Mouse (Mus musculus) adrenal gland, adult (tissue): ENCODE measurements around the gene Gpr141.
"Not testable (repeated sequence)": the region's sequence is repeated elsewhere in the genome, so short reads cannot be mapped to it uniquely, and the experiment has no call there.

Experiments
- DNase-seq, 2 experiments: peaks; one replicate each; pipeline ENCODE4 v3.0.0; 2022 to 2023; ENCODE audit warnings: low spot score in 1 of 2; ENCODE audit not compliant: inconsistent age in 2 of 2

Gpr141 gene

DNA sequence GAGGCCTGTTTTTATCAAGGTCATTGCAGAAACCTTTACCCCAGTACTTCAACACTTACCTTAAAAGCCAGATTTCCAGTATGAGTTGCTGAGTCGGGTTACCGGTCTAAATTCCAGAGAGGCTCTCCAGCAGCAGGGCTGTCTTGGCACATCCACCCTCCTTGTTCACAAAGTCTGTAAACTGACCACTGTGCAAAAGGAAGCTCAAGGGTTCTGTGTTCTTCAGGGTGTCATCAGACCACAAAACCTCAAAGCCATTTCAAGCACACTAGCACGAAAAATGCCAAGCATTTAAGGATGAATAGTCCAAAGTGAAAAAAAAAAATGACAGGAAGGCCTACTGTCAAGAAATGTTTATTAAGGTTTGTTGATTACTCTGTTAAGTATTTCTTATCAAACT lies at the start of gene Gpr141:
Gene Gpr141, minus strand, starts transcription at position 187 of the 400 bp plus-strand sequence.
- no peak for DNase-seq

GRCm38 (mm10) chr13:19864241-19864640 lies 40.2 kb upstream of the Gpr141 start:
- no peak for DNase-seq

GRCm38 (mm10) chr13:19854629-19855333 lies 30.7 kb upstream of the Gpr141 start:
- DNase-seq, result peak in 1 of 2 experiments; percentile 25

- no peak for DNase-seq
Observed at GRCm38 (mm10) chr13:19854049-19854448, 30.0 kb upstream of the Gpr141 start.

DNA sequence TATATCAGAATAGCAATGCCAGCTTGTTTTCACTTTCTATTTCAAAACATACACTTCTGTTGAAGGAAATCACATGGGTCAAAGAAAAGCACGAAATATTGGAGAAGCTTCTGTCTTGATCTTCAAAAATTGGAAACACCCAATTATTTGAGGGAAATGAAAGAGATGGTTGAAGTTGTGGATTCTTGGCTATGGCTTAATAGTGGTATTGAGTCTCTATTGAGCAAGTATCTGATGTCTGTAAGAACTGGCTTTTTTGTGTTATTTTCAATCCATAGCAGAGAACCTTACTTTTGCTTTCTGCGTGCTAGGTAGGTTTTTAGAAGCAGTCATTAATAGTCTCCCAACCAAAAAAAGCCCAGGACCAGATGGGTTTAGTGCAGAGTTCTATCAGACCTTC lies 19.4 kb upstream of the Gpr141 start:
- DNase-seq, result no peak

DNA sequence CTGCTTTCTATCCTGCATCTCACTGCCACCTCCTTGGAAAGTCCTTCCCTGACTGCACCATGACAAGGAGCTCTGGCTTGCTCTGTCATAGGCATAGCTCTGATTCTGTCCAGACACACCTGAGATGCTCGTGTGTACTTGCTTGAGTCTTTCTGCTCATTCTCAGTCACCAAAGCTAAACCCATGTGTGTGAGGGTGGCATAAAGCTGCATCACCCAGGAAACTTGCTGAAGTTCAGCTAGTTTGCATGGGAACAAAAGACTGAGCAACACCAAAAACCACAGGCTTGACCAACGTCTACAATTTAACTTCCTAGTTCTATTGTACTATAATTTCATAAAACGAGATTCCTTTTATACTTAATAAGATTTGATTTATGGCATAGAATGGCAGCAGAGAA lies 18.6 kb upstream of the Gpr141 start:
- DNase-seq, result no peak

- DNase-seq, result no peak
Observed at GRCm38 (mm10) chr13:19841615-19842014, 17.6 kb upstream of the Gpr141 start.

DNA sequence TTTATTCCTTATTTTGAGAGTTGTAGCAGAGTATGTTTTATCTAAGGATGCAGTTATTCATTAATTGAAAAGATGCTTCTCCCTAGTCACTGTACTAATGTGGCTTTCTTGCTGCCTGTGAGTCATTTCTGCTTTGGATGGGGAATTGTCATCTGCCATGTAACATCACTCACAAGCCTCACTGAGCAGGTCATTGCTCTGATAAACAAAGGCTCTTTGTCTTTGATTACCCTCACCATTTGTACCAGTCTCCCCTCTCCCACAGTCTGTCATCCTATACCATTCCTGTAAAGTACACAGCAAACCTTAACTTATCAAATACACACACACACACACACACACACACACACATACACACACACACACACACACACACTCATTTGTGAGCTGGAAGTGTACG lies 16.1 kb upstream of the Gpr141 start:
- DNase-seq, result no peak

DNA sequence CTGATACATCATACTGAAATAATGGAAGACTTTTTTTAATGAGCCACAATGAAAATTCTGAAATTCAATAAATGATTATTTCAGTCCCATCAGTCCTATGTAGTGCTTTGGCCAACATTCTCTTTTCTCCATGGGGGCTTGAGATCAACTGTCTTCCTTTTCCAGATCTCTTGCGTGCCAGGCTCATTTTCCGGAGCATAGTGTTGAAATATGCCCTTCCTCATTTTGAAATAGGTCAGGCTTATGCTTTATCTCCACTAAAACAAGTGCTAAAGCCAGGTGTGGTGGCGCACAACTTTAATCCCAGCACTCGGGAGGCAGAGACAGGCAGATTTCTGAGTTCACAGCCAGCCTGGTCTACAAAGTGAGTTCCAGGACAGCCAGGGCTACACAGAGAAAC lies 6.5 kb upstream of the Gpr141 start:
- no peak for DNase-seq

- no peak for DNase-seq
Observed at GRCm38 (mm10) chr13:19828095-19828494, 4.0 kb upstream of the Gpr141 start.

DNA sequence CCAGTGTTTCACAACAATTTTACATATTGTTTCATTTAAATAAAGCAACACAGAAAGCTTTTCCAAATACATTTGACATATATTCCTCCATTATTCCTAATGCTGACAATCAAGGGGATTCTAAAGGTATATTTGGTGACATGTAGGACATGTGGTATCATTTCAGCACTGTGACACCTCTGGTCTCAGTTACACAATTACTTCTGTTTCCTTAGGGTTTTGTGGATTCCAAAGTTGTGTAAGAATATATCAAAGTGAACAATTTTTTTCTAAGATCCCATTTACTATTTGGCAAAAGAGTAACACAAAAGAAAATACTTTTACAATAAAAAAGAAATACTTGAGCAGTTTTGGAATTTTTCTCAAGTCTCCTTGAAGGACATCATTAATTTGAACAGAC lies 2.4 kb downstream of the Gpr141 start:
- DNase-seq, result no peak

GRCm38 (mm10) chr13:19819926-19820325 lies 4.1 kb downstream of the Gpr141 start:
- no peak for DNase-seq

- no peak for DNase-seq
Observed at GRCm38 (mm10) chr13:19819243-19819642, 4.8 kb downstream of the Gpr141 start.

DNA sequence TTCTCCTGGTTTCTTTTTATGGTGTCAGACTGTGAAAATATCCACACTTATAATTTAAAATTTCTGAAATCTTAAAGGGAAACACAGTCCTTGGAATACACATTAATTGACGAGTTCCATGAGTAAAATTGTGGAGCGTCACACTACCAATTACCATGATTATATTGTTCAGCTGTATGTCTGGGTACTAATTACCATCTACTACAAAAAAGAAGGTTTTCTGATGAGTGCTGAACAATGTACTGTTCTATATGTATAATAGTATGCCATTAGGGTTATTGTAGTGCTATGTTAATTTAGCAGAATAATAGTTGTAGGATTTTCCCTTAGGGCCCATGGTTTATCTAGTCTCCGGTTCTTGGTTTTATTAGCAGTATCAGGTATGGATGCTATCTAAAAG lies 29.1 kb downstream of the Gpr141 start:
- DNase-seq, result no peak

- DNase-seq, result no peak
Observed at GRCm38 (mm10) chr13:19794486-19794885, 29.6 kb downstream of the Gpr141 start.

GRCm38 (mm10) chr13:19793761-19794160 lies 30.3 kb downstream of the Gpr141 start:
- no peak for DNase-seq

DNA sequence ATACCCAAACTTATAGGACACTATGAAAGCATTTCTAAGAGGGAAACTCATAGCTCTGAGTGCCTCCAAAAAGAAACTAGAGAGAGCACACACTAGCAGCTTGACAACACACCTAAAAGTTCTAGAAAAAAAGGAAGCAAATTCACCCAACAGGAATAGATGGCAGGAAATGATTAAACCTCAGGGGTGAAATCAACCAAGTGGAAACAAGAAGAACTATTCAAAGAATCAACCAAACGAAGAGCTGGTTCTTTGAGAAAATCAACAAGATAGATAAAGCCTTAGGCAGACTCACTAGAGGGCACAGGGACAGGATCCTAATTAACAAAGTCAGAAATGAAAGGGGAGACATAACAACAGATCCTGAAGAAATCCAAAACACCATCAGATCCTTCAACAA lies 36.1 kb downstream of the Gpr141 start:
- DNase-seq, result not testable (repeated sequence)

DNA sequence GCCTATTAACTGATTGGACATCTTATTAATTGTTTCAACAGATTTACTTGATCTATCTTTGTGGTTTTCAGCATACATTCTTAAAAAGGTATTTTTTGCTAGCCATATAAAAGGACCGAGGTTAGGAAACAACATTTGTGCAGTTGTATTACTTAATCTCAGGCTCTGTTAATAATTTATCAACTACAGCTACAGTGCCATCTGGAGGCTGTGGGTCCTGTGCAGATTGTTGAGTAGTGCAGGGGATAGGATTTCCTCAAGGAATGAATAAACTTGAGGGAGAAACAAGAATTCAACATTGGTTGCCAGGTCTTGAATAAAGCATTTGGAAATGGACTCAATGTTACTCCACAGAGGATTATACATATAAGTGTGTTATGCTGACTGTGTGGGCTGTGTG lies 53.9 kb downstream of the Gpr141 start:
- no peak for DNase-seq

DNA sequence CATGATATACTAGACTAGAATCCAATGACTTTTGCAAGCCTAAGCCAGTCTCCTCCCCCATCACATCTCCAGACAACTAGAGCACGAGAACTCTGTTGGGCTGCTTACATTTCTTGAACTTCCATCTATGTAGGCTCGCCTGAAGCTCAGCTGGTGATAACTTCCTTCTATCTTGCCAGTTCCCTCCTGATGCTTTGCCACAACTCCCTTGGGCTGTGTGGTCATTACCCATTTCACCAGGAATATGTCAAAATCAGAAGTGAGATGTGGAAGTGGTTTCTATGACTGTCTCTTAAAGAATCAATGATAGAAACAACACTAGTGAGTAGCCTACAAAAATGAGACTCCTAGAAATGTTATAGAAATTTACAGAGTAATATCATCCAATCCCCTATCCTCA lies 56.9 kb downstream of the Gpr141 start:
- no peak for DNase-seq

DNA sequence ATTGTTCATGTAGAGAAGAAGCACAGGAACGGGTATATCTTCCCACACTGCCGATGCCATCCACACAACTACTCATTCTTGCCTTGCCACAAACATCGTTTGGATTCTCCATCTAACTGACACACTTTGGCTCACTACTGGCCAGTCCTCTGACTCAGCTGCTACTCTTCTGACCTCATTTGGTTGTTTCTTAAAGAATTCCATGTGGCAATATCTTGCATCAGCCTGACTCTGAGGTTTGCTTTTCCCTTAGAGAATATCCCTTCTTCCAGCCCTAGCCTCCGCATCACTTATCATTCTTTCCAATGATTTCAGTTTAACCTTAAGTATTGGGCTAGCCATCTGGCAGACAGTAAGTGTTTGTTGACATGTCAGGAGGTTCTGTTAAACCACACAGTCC lies 59.8 kb downstream of the Gpr141 start:
- DNase-seq, result no peak

DNA sequence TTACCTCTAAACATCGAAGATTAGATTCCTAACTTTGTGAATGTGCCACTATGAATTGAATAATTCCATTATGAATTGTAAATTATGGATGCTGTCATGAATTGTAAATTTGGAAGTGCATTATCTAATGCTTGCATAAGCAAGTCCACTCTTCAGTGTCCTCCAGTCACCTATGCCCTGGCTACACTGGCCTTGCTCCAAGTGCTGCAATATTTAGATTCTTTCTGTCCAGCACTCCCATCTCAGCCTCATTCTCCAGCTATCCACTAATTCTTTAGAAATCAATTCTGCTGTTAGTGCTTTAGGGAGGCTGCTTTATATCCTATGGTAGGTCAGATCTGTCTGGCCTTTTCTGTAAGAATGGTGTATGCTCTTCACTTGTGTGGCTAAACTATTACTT lies 60.8 kb downstream of the Gpr141 start:
- no peak for DNase-seq

- DNase-seq, result no peak
Observed at GRCm38 (mm10) chr13:19745741-19746140, 78.3 kb downstream of the Gpr141 start.

GRCm38 (mm10) chr13:19744536-19744935 lies 79.5 kb downstream of the Gpr141 start:
- DNase-seq, result no peak
